Mouse (Mus musculus): ENCODE results near the gene Tmem210. TPM values are rescaled to one million over a fixed set of nuclear protein-coding genes. Genes with fewer than 3 reads are reported as not detected.
A peak's percentile ranks its signal among the peaks of the same experiment; 100 is the strongest.

Tmem210 gene
- total RNA-seq (2014; fragmentation: Nextera tagmentation) = not detected in 2 replicates
- total RNA-seq (2017) = not detected in 2 replicates
- polyA plus RNA-seq (2012) = not detected in 2 replicates

DNA sequence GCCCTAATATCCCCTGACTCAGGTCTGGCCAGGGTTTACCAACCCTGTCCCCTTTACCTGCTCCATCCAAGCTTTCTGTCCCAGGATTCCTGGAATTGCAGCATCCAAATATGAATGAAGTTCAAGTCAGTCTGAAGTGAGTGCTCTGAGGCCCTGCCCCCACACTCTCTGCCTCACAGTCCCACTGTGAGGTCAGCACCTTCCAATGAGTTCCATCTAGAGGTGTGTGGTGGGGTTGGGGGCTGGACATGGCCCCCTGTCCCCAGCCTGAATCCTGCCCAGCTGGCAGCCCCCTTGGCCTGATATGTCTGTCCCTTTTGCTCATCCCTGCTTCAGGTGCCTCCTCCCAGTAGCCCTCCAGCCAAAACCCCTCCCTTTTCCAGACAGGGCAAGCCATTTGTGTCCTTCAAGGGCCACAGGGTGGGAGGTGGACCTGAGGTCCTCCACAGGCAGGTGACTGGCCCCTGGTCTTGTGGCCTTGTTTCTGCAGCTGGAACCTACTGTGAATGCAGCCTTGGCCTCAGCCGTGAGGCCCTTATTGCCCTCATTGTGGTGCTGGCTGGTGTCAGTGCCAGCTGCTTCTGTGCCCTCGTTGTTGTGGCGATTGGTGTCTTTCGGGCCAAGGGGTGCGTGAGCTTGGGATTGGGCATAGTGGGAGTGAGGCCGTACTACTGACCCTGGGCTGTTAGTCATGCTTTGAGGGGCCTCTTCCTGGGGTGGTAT, at the start of gene Tmem210:
Gene Tmem210, plus strand, starts transcription at position 219 of the 723 bp plus-strand sequence.
- Histone ChIP-seq H3K27me3 (ENCODE audit: insufficient read depth, low read length) (peaks cover 43% of the 10 kb centered on the region), H3K9me3 (replicated peaks) (no peaks in the 10 kb centered on the region), H3K4me3 (ENCODE audit: low read depth, low read length) (no peak within 1 kb of the TSS), H3K4me1 (ENCODE audit: insufficient read depth, low read depth, low read length) (peaks cover 26% of the 10 kb centered on the region), H3K36me3 (replicated peaks) (peaks cover 39% of the 10 kb centered on the region)
- TF ChIP-seq POLR2AphosphoS5 (IDR thresholded peaks at IDR 0.05; ENCODE audit: insufficient replicate concordance, low read depth, low read length) = no peak
- TF ChIP-seq TAL1 (conservative IDR thresholded peaks at IDR 0.05; ENCODE audit: low read depth, low read length) = no peak
- TF ChIP-seq GATA2 (IDR thresholded peaks at IDR 0.05; ENCODE audit: borderline replicate concordance, low read depth, low read length) = no peak
- TF ChIP-seq GATA1 (IDR thresholded peaks at IDR 0.05; ENCODE audit: borderline replicate concordance, low read length) = no peak
- TF ChIP-seq CTCF (IDR thresholded peaks at IDR 0.05; ENCODE audit: low read depth, low read length) = no peak
- no peak for DNase-seq (ENCODE audit: low spot score)
- ATAC-seq (ENCODE audit: extremely low read depth, insufficient number of reproducible peaks, low FRiP score, poor library complexity, severe bottlenecking) = no peak

DNA sequence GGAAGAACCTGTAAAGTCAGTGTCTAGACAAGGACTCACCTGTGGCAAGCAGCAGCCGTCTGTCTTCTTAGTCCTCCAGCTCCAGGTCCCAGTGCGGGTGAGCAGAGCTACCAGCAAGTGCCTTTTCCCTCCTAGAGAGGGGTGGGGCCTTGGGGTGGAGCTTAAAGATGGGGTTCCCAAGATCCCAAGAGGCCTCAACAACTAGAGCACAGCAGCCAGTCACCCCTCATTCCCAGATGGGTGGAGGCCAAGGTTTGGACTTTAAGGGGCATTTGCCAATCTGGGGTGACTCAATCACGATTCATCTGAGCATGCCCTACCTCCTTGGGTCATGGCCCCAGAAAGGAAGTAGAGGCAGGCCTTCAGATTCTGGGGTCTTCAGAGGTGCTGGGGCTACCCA, 48.2 kb upstream of the Tmem210 start:
- no peak overlapping the region for H3K4me3 ChIP-seq (ENCODE audit: low read depth, low read length)
- ATAC-seq (ENCODE audit: extremely low read depth, insufficient number of reproducible peaks, low FRiP score, poor library complexity, severe bottlenecking) (no peak), DNase-seq (ENCODE audit: low spot score) (no peak)
- peaks cover 51% of the 10 kb centered on the region for H3K27me3 ChIP-seq (ENCODE audit: insufficient read depth, low read length)
- no peak for TF ChIP-seq TAL1 (conservative IDR thresholded peaks at IDR 0.05; ENCODE audit: low read depth, low read length)
- TF ChIP-seq GATA2 (IDR thresholded peaks at IDR 0.05; ENCODE audit: borderline replicate concordance, low read depth, low read length) = no peak
- no peak for TF ChIP-seq GATA1 (IDR thresholded peaks at IDR 0.05; ENCODE audit: borderline replicate concordance, low read length)
- TF ChIP-seq POLR2AphosphoS5 (IDR thresholded peaks at IDR 0.05; ENCODE audit: insufficient replicate concordance, low read depth, low read length) = no peak
- H3K36me3 ChIP-seq (replicated peaks) = peaks cover 18% of the 10 kb centered on the region
- no peaks in the 10 kb centered on the region for H3K9me3 ChIP-seq (replicated peaks)
- H3K4me1 ChIP-seq (ENCODE audit: insufficient read depth, low read depth, low read length) = peaks cover 93% of the 10 kb centered on the region

DNA sequence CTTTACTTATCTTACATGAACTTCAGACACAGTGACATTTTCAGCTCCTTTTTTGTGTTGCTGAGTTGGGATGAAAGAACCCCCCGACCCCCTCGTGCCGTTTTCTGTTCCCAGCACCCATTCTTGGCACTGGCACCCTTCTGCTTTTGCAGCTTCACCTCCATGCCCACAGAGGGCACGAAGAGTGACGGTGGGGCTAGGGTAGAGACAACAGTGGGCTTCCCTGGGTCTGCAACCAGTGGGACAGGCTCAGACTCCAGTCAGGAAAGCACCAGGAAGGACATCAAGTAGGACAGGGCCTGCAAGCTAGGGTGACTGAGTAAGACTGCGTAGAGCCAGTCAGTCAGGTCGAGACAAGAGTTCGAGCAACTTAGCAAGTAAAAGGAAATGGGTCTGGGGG, 47.6 kb upstream of the Tmem210 start:
- DNase-seq (ENCODE audit: low spot score) (no peak), ATAC-seq (ENCODE audit: extremely low read depth, insufficient number of reproducible peaks, low FRiP score, poor library complexity, severe bottlenecking) (no peak)
- H3K9me3 ChIP-seq (replicated peaks) = no peaks in the 10 kb centered on the region
- peaks cover 51% of the 10 kb centered on the region for H3K27me3 ChIP-seq (ENCODE audit: insufficient read depth, low read length)
- peaks cover 23% of the 10 kb centered on the region for H3K36me3 ChIP-seq (replicated peaks)
- TF ChIP-seq CTCF (IDR thresholded peaks at IDR 0.05; ENCODE audit: low read depth, low read length) (no peak), POLR2AphosphoS5 (IDR thresholded peaks at IDR 0.05; ENCODE audit: insufficient replicate concordance, low read depth, low read length) (no peak)
- peaks cover 87% of the 10 kb centered on the region for H3K4me1 ChIP-seq (ENCODE audit: insufficient read depth, low read depth, low read length)
- no peak overlapping the region; the same call in 1 of the 2 replicates for H3K4me3 ChIP-seq (ENCODE audit: low read depth, low read length)

DNA sequence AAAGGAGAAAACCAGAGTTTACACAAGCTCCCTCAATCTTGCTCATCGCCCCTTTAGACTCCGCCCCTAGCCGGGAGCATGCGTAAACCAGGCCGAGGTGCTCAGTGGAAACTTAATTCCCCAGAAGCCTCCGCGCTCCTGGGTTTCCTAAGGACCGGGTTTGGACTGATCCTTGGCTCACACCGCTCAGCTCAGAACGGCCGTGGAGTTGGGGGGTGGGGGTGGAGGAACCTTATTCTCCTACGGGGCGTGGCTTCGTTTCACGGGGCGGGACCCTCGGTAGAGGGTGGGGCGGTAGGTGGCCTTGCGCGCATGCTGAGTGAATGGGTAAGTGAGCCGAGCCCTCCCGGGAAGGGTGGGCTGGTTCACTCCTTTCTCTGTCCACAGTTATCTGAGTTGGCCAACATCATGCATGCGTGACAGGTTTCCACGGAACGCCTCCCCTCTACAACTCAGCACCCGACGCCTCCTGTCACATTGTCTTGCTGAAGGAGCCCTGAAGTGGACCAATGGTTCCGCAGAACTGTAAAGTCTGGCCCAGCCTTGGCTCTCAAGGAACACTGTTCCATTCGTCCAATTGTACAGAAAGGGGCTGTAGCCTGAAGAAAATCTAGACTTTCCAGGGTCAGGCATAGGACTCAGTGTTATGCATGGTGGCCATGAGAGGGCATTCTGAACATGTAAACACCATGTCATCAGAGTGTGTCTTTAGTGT, 47.1 kb upstream of the Tmem210 start:
- Histone ChIP-seq H3K36me3 (replicated peaks) (peaks cover 29% of the 10 kb centered on the region), H3K9me3 (replicated peaks) (no peaks in the 10 kb centered on the region), H3K4me1 (ENCODE audit: insufficient read depth, low read depth, low read length) (peaks cover 85% of the 10 kb centered on the region), H3K4me3 (ENCODE audit: low read depth, low read length) (peak overlapping the region; percentile 69; the same call in 1 of the 2 replicates), H3K27me3 (ENCODE audit: insufficient read depth, low read length) (peaks cover 49% of the 10 kb centered on the region)
- no peak for TF ChIP-seq GATA1 (IDR thresholded peaks at IDR 0.05; ENCODE audit: borderline replicate concordance, low read length)
- peak; percentile 31; the same call in 1 of the 2 replicates for ATAC-seq (ENCODE audit: extremely low read depth, insufficient number of reproducible peaks, low FRiP score, poor library complexity, severe bottlenecking)
- no peak for DNase-seq (ENCODE audit: low spot score)

DNA sequence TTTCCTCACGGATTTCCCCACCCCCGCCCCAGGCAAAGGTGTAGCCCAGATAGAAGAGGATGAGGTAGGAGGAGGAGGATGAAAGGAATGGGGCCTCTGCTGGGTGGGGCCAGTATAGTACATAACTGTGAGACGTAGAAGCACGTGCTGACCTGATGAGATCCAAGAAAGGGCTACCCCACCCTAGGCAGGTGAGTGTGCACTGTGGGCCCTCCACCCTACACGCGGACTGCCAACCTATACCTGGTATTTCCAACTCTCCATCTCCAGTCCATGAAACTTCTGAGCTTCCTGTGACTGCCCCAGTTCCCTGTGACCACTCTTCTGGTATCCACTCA, 46.5 kb upstream of the Tmem210 start:
- Histone ChIP-seq H3K4me1 (ENCODE audit: insufficient read depth, low read depth, low read length) (peaks cover 84% of the 10 kb centered on the region), H3K27me3 (ENCODE audit: insufficient read depth, low read length) (peaks cover 45% of the 10 kb centered on the region), H3K4me3 (ENCODE audit: low read depth, low read length) (peak overlapping the region; percentile 69; the same call in 1 of the 2 replicates), H3K36me3 (replicated peaks) (peaks cover 34% of the 10 kb centered on the region), H3K9me3 (replicated peaks) (no peaks in the 10 kb centered on the region)
- ATAC-seq (ENCODE audit: extremely low read depth, insufficient number of reproducible peaks, low FRiP score, poor library complexity, severe bottlenecking) (no peak), DNase-seq (ENCODE audit: low spot score) (no peak)
- TF ChIP-seq CTCF (IDR thresholded peaks at IDR 0.05; ENCODE audit: low read depth, low read length) (no peak), GATA1 (IDR thresholded peaks at IDR 0.05; ENCODE audit: borderline replicate concordance, low read length) (no peak), TAL1 (conservative IDR thresholded peaks at IDR 0.05; ENCODE audit: low read depth, low read length) (no peak), GATA2 (IDR thresholded peaks at IDR 0.05; ENCODE audit: borderline replicate concordance, low read depth, low read length) (no peak), POLR2AphosphoS5 (IDR thresholded peaks at IDR 0.05; ENCODE audit: insufficient replicate concordance, low read depth, low read length) (no peak)

DNA sequence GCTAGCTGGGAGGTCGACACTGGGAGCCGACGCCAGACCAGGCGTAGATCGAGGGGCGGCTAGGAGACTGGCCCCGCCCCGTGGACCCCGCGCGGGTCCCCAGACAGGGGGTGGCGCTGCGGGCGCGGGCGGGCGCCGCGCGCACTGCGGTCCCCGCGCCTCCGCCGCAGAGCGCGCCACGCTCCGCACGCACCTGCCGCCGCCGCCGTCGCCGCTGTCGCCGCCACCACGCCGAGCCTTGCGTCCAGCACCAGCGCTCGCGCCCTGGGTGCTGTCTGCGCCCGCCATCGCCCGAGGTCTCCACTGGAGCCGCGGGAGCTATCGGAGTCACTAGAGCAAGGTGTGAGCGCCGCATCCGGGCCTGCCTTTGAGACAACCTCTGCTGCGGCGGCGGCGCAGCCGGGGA, 45.8 kb upstream of the Tmem210 start, which contains the start of the genes Rnf208 and Cysrt1:
Gene Rnf208, plus strand, starts transcription at position 155 of the 406 bp plus-strand sequence.
Gene Cysrt1, minus strand, starts transcription at position 352 of the 406 bp plus-strand sequence.
- peaks cover 82% of the 10 kb centered on the region for H3K4me1 ChIP-seq (ENCODE audit: insufficient read depth, low read depth, low read length)
- H3K27me3 ChIP-seq (ENCODE audit: insufficient read depth, low read length) = peaks cover 43% of the 10 kb centered on the region
- TF ChIP-seq GATA2 (IDR thresholded peaks at IDR 0.05; ENCODE audit: borderline replicate concordance, low read depth, low read length) (no peak), POLR2AphosphoS5 (IDR thresholded peaks at IDR 0.05; ENCODE audit: insufficient replicate concordance, low read depth, low read length) (no peak), GATA1 (IDR thresholded peaks at IDR 0.05; ENCODE audit: borderline replicate concordance, low read length) (no peak), TAL1 (conservative IDR thresholded peaks at IDR 0.05; ENCODE audit: low read depth, low read length) (no peak), CTCF (IDR thresholded peaks at IDR 0.05; ENCODE audit: low read depth, low read length) (no peak)
- H3K36me3 ChIP-seq (replicated peaks) = peaks cover 41% of the 10 kb centered on the region
- ATAC-seq (ENCODE audit: extremely low read depth, insufficient number of reproducible peaks, low FRiP score, poor library complexity, severe bottlenecking) (no peak), DNase-seq (ENCODE audit: low spot score) (no peak)
- peak within 1 kb of the TSS; percentile 69 for H3K4me3 ChIP-seq (ENCODE audit: low read depth, low read length)
- H3K9me3 ChIP-seq (replicated peaks) = no peaks in the 10 kb centered on the region

Measured in G1E (cell line).